Mouse (Mus musculus) heart, postnatal 36 days (tissue): ENCODE results near the gene Spc24. TPM values are rescaled to one million over a fixed set of nuclear protein-coding genes. Genes with fewer than 3 reads are reported as not detected.
A peak's percentile ranks its signal among the peaks of the same experiment; 100 is the strongest.

ENCODE experiments used
- DNase-seq, 2 experiments: peaks; one replicate each; pipeline ENCODE4 v3.0.0; 2021 to 2022
- intact Hi-C: fragments of 180-260 bp; cut with DNase I; formaldehyde crosslinking; loops from one replicate; pipeline ENCODE4 v1.15.1; 2025
- total RNA-seq, 2 experiments: library from RNA; stranded (reverse); gene quantifications; 2 replicates each; pipeline ENCODE4 v1.2.3; 2021

The Spc24 gene
- total RNA-seq, 2 experiments from 2014 or later, result 4.4 to 4.6 TPM

DNA sequence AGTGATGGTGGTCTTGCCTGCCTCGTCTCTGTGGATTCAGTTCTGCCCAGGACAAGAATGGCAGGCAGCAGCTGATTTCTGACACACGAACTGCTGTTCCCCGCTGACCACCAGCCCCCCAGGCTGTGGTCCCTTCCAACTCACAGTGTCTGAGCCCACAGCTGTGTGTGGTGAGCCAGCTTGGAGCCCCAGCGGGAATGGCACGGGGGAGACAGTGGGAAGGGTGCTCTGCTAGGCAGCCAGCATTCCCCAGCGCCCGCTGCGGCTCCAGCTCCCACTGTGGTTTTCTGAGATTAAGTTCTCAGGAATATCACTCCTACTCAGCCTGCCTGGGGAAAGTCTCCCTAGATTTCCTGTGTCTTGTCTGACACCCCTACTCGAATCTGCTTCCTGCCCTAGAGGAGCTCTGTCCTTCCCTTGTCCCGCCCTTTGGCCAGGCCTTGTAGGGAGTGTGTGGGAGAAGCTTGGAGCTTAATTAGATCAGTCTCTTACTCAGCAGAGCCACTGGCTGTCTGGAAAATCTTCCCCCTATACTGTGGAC is 7.8 kb downstream of the Spc24 start:
- intact Hi-C loops, result loop anchor here (5.0 kb wide), 1 partner anchor 150 kb away; no protein-coding TSS in a partner anchor
- DNase-seq, result peak; percentile 53 to 67

GRCm38 (mm10) chr9:21751347-21751746 is 8.8 kb downstream of the Spc24 start:
- DNase-seq, result no peak
- intact Hi-C loops, result loop anchor here (1.0 to 5.0 kb wide), 2 partner anchors 53 to 149 kb away; no protein-coding TSS in a partner anchor

DNA sequence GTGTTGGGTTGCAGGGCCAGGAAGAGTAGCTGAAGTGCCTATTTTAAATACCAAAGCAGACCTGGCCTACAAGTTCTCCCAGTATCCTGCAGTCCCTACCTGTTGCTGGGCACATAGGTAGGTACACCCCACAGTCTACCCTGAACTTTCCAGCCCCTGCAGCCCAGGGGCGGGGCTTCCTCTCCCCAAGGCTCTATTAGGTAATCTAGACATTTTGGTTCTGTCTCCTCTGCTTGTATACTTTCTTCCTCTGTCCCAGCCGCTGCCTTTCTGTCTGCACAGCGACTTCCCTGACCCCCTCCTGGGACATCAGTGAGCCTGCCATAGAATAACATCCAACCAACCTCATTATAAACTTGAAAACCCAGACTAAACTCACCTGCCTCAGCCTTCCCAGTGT is 9.7 kb downstream of the Spc24 start:
- DNase-seq, result no peak
- intact Hi-C loops, result loop anchor here (5.0 kb wide), 1 partner anchor 148 kb away; no protein-coding TSS in a partner anchor

GRCm38 (mm10) chr9:21749382-21750118 is 10.6 kb downstream of the Spc24 start:
- intact Hi-C loops, result loop anchor here (5.0 kb wide), 2 partner anchors 47 to 147 kb away; no protein-coding TSS in a partner anchor
- no peak for DNase-seq

DNA sequence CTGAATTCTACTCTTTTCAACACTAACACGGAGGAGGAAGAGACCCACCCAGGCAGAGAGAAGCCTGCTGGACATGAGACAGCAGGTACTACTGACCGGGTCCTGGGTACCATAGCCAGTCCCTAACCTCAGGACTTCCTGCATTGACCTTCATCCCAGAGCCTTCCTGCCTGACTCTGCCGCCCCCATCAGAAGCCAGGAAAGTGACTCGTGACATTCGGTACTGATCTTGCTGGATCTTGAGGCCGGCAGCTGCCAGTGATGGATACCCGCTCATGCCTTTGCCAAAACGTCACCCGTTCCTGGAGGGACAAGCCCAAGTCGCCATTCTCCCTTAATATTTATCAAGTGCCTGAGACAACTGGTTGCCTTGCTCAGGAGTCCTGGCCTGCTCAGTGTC is 11.6 kb downstream of the Spc24 start:
- DNase-seq, result no peak
- intact Hi-C loops, result loop anchor here (5.0 kb wide), 1 partner anchor 46 kb away; no protein-coding TSS in a partner anchor

GRCm38 (mm10) chr9:21748033-21748432 is 12.1 kb downstream of the Spc24 start:
- DNase-seq, result peak; percentile 61 to 67
- intact Hi-C loops, result loop anchor here (5.0 kb wide), 1 partner anchor 46 kb away; no protein-coding TSS in a partner anchor

DNA sequence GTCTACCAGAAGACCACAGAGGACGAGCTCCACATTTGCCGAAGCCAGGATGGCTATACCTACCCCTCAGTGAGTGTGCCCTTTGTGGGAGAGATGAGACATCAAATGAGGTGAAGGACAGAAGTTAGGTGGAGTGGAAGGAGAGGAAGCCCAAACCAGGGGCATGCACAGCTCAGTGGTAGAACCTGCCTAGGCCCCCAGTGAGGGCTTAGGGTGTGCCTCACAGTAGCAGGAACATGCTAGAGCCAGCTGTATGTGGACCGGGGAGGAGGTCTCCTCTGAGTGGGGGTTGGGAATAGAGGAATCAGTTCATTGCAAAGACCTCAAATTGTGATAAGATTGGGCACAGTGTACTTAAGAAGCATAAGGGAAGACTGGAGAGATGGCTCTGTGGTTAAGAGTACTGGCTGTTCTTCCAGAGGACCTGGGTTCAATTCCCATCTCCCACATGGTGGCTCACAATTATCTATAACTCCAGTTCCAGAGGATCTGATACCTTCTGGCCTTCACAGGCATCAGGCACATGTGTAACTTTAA is 12.8 kb downstream of the Spc24 start:
- no peak for DNase-seq
- intact Hi-C loops, result loop anchor here (5.0 kb wide), 1 partner anchor 45 kb away; no protein-coding TSS in a partner anchor

GRCm38 (mm10) chr9:21741514-21741913 is 18.6 kb downstream of the Spc24 start:
- intact Hi-C loops, result no loop called here
- no peak for DNase-seq

DNA sequence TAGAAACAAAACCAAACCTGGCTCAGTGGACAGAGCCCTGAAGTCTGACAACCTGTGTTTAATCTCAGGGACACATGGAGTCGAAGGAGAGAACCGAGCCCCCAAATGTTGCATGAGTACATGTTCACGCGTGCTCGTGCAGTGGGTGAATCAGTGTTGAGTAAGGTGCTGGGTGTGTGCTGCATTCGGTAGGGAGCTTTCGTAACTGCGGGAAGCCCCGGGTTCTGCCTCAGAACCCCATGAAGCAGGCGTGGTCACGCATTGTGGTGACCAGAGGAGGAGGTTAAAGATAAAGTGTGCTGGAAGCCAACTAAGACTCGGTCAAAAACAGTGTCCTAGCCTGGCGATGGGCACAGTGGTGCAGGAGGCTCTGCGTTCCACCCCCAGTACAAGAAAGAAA is 19.7 kb downstream of the Spc24 start:
- DNase-seq, result no peak
- intact Hi-C loops, result no loop called here

GRCm38 (mm10) chr9:21738776-21739175 is 21.3 kb downstream of the Spc24 start:
- intact Hi-C loops, result no loop called here
- no peak for DNase-seq

DNA sequence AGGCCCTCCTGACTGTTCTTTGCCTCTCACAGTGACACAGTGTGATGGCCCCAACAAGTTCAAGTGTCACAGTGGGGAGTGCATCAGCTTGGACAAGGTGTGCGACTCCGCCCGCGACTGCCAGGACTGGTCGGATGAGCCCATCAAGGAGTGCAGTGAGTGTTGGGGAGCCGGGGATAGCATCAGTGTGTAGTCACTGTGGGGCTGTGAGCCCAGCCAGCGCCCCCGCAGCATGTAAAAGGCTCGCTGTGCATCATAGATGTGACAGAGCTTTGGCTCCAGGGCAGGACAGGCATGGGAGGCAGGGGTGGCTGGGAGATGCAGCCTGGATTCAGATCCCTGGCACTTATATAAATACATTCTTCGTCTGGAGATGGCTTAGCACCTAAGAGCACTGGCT is 22.9 kb downstream of the Spc24 start:
- intact Hi-C loops, result no loop called here
- no peak for DNase-seq

DNA sequence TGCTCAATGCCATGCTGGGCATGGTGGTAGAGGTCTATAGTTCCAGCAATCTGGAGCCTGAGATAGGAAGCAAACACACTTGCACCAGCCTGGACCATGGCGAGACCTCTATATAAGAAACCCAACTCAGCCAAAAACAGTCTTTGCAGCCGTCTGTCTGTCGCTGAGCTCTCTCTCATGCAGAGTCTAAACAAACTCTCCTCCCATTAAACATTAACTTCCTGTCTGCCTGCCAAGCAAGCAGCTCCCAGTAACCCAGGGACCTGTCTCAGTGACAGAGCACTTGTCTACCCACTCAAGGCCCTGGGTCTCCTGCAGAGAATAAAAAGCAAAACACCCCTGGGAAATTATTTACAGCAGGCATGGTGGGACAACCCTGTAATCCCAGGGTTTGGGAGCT is 23.5 kb downstream of the Spc24 start:
- intact Hi-C loops, result no loop called here
- DNase-seq, result no peak

GRCm38 (mm10) chr9:21735126-21735525 is 25.0 kb downstream of the Spc24 start:
- no peak for DNase-seq
- intact Hi-C loops, result no loop called here

GRCm38 (mm10) chr9:21733989-21734388 is 26.1 kb downstream of the Spc24 start:
- no peak for DNase-seq
- intact Hi-C loops, result no loop called here

DNA sequence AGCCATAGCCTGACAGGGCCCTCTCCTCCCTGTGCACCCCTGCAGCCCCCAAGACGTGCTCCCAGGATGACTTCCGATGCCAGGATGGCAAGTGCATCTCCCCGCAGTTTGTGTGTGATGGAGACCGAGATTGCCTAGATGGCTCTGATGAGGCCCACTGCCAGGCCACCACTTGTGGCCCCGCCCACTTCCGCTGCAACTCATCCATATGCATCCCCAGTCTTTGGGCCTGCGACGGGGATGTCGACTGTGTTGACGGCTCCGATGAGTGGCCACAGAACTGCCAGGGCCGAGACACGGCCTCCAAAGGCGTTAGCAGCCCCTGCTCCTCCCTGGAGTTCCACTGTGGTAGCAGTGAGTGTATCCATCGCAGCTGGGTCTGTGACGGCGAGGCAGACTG is 26.7 kb downstream of the Spc24 start:
- no peak for DNase-seq
- intact Hi-C loops, result no loop called here

- intact Hi-C loops, result no loop called here
- no peak for DNase-seq
Observed at GRCm38 (mm10) chr9:21732288-21732687, 27.8 kb downstream of the Spc24 start.

- no peak for DNase-seq
- intact Hi-C loops, result no loop called here
Observed at GRCm38 (mm10) chr9:21729264-21729663, 30.8 kb downstream of the Spc24 start.

DNA sequence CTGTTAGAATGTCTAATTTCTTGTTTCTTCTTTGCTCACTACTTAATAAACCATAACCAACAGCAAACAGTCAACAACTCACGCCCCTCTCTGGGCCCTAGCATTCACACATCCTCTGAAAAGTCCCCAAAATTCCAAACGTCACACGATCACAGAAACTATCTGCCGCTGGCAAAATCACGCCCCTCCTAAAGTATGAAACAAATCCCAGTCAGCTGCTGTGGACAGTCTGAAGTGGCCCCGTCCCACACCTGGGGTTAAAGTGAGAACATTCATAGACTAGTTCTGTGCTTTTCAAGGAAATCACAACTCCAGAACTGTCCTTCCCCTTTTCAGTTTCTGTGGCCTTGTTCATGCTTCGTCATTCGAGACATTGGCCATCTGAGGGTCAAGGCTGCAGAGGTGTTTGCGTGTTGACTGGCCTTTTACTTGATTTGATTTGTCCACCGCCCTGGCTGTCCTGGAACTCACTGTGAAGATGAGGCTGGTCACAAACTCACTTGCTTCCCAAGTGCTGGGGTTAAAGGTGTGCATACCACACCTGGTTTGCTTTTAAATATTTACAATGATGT is 31.8 kb downstream of the Spc24 start:
- no peak for DNase-seq
- intact Hi-C loops, result no loop called here

DNA sequence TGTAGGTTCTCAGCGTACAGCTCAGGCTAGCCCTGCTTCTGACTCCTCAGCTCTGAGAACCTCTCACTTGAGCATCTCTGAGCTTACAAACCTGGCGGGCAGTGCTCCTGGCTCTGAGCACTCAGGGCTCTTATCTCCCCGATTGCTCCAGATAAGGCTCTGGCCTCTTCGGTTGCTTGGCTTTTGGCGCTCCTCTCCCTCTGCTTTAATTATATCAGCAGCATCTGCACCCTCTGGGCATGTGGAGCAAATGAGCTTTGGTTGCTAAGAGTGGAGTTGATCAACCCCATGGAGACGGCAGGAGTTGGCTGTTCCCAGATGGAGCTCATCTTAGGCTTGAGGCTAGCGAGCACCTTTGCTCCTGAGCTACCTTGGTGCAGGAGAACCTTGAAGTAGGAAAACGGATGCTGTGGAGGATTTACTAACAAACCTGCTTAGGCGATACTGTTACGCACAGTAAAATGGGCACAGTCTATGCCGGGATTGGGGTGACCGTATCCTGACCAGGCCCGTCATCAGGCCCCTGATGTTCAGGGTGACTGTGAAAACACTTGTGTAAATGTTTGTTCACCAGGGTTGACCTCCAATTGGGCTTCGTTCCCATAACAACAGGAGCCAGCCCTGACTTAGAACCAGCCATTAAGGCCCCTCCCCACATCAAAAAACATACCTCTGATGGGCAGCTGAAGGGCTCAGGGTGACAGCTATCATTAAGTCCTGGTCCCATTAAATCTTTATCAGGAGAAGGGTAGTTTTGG is 33.7 kb downstream of the Spc24 start:
- intact Hi-C loops, result no loop called here
- no peak for DNase-seq

GRCm38 (mm10) chr9:21725224-21726121 is 34.6 kb downstream of the Spc24 start:
- no peak for DNase-seq
- intact Hi-C loops, result loop anchor here (1.0 kb wide), 1 partner anchor 29 kb away; no protein-coding TSS in a partner anchor
